Mouse (Mus musculus): Measurements from ENCODE around the gene Myef2.

Gene Myef2

GRCm38 (mm10) chr2:125123477-125123852, at the start of gene Myef2:
Gene Myef2 (minus strand): TSS chr2:125123661.
- no peak for TF ChIP-seq GATA4 (IDR thresholded peaks at IDR 0.05; ENCODE audit: insufficient replicate concordance, low read length)

GRCm38 (mm10) chr2:125162012-125162470, 38.6 kb upstream of the Myef2 start:
- TF ChIP-seq GATA4 (IDR thresholded peaks at IDR 0.05; ENCODE audit: insufficient replicate concordance, low read length): no peak

- no peak for TF ChIP-seq GATA4 (IDR thresholded peaks at IDR 0.05; ENCODE audit: insufficient replicate concordance, low read length)
These were observed 32.0 kb upstream of the Myef2 start for GRCm38 (mm10) chr2:125155504-125155903.

GRCm38 (mm10) chr2:125154294-125154693, 30.8 kb upstream of the Myef2 start:
- no peak for TF ChIP-seq GATA4 (IDR thresholded peaks at IDR 0.05; ENCODE audit: insufficient replicate concordance, low read length)

GRCm38 (mm10) chr2:125152388-125152787, 28.9 kb upstream of the Myef2 start, which contains the start of gene Slc12a1:
Gene Slc12a1 (plus strand): TSS chr2:125152505.
- no peak for TF ChIP-seq GATA4 (IDR thresholded peaks at IDR 0.05; ENCODE audit: insufficient replicate concordance, low read length)

- no peak for TF ChIP-seq GATA4 (IDR thresholded peaks at IDR 0.05; ENCODE audit: insufficient replicate concordance, low read length)
These were observed 18.9 kb upstream of the Myef2 start for GRCm38 (mm10) chr2:125142336-125142735.

- no peak for TF ChIP-seq GATA4 (IDR thresholded peaks at IDR 0.05; ENCODE audit: insufficient replicate concordance, low read length)
These were observed 13.4 kb upstream of the Myef2 start for GRCm38 (mm10) chr2:125136846-125137245.

- TF ChIP-seq GATA4 (IDR thresholded peaks at IDR 0.05; ENCODE audit: insufficient replicate concordance, low read length): no peak
These were observed 12.7 kb upstream of the Myef2 start, which contains the start of gene Ctxn2 for GRCm38 (mm10) chr2:125135903-125136811. Gene Ctxn2 (plus strand): TSS chr2:125136692.

GRCm38 (mm10) chr2:125134113-125134512, 10.7 kb upstream of the Myef2 start:
- TF ChIP-seq GATA4 (IDR thresholded peaks at IDR 0.05; ENCODE audit: insufficient replicate concordance, low read length): no peak

- TF ChIP-seq GATA4 (IDR thresholded peaks at IDR 0.05; ENCODE audit: insufficient replicate concordance, low read length): no peak
These were observed 3.3 kb upstream of the Myef2 start for GRCm38 (mm10) chr2:125126792-125127191.

GRCm38 (mm10) chr2:125125824-125126223, 2.4 kb upstream of the Myef2 start:
- TF ChIP-seq GATA4 (IDR thresholded peaks at IDR 0.05; ENCODE audit: insufficient replicate concordance, low read length): no peak

- TF ChIP-seq GATA4 (IDR thresholded peaks at IDR 0.05; ENCODE audit: insufficient replicate concordance, low read length): no peak
These were observed 611 bp downstream of the Myef2 start for GRCm38 (mm10) chr2:125122624-125123476.

GRCm38 (mm10) chr2:125122288-125122623, 1.2 kb downstream of the Myef2 start:
- TF ChIP-seq GATA4 (IDR thresholded peaks at IDR 0.05; ENCODE audit: insufficient replicate concordance, low read length): no peak

GRCm38 (mm10) chr2:125119381-125120110, 3.9 kb downstream of the Myef2 start:
- no peak for TF ChIP-seq GATA4 (IDR thresholded peaks at IDR 0.05; ENCODE audit: insufficient replicate concordance, low read length)

GRCm38 (mm10) chr2:125088757-125089156, 34.7 kb downstream of the Myef2 start:
- no peak for TF ChIP-seq GATA4 (IDR thresholded peaks at IDR 0.05; ENCODE audit: insufficient replicate concordance, low read length)

All from liver, adult (tissue).